Mouse (Mus musculus) myocyte (in vitro differentiated cells): ENCODE measurements at regions not wholly inside any gene's neighbourhood (a gene's known extent, or its start where the extent isn't known, plus 50 kb on each side); places are given as distances from the start of the nearest gene placed in this dataset.
A peak's percentile ranks its signal among the peaks of the same experiment; 100 is the strongest.

Experiments
- H3K27me3 ChIP-seq: one replicate; pipeline ENCODE4 v1.6.1; 2011; ENCODE audit not compliant: control insufficient read depth, insufficient read depth, insufficient read length
- H3K36me3 ChIP-seq: one replicate; pipeline ENCODE4 v1.6.1; 2011; ENCODE audit not compliant: control insufficient read depth, insufficient read depth
- H3K4me2 ChIP-seq: one replicate; pipeline ENCODE4 v1.6.1; 2011; ENCODE audit warnings: low read depth, control low read depth
- H3K4me3 ChIP-seq: one replicate; pipeline ENCODE4 v1.5.1; 2011; ENCODE audit warnings: mild to moderate bottlenecking, control low read depth, moderate library complexity
- H3K79me2 ChIP-seq: one replicate; pipeline ENCODE4 v1.6.1; 2011; ENCODE audit not compliant: control insufficient read depth, insufficient read depth
- H3ac ChIP-seq: one replicate; pipeline ENCODE4 v1.6.1; 2011; ENCODE audit not compliant: control insufficient read depth, insufficient read length
- CEBPB ChIP-seq: IDR thresholded peaks from 2 replicates; pipeline ENCODE4 v1.6.1; 2011; ENCODE audit warnings: mild to moderate bottlenecking, moderate library complexity; ENCODE audit not compliant: poor library complexity, insufficient read depth, severe bottlenecking
- E2F4 ChIP-seq: IDR thresholded peaks from one replicate; pipeline ENCODE4 v1.6.1; 2011; ENCODE audit warnings: mild to moderate bottlenecking, control low read depth, moderate library complexity; ENCODE audit not compliant: insufficient read depth
- MAX ChIP-seq: IDR thresholded peaks from one replicate; pipeline ENCODE4 v1.6.1; 2011; ENCODE audit warnings: low read depth, mild to moderate bottlenecking, control low read depth
- MYOD1 ChIP-seq, 3 experiments: IDR thresholded peaks; one replicate each; pipeline ENCODE4 v1.6.1; 2011; ENCODE audit warnings: control low read depth in 2 of 3, low read depth in 2 of 3, mild to moderate bottlenecking in 2 of 3, moderate library complexity in 1 of 3; ENCODE audit not compliant: insufficient read length in 2 of 3, control insufficient read depth in 1 of 3
- MYOG ChIP-seq, 3 experiments: IDR thresholded peaks; one replicate each; pipeline ENCODE4 v1.6.1; 2011; ENCODE audit warnings: control low read depth in 2 of 3, low read depth in 2 of 3, mild to moderate bottlenecking in 2 of 3; ENCODE audit not compliant: insufficient read length in 2 of 3, control insufficient read depth in 1 of 3, insufficient read depth in 1 of 3
- POLR2A ChIP-seq: IDR thresholded peaks from one replicate; pipeline ENCODE4 v1.6.1; 2011; ENCODE audit warnings: low read depth, mild to moderate bottlenecking, control low read depth, moderate library complexity; ENCODE audit not compliant: insufficient read length
- POLR2AphosphoS2 ChIP-seq: IDR thresholded peaks from one replicate; pipeline ENCODE4 v1.6.1; 2011; ENCODE audit warnings: low read depth, control low read depth; ENCODE audit not compliant: insufficient read length
- REST ChIP-seq: IDR thresholded peaks from one replicate; pipeline ENCODE4 v1.6.1; 2011; ENCODE audit warnings: mild to moderate bottlenecking, control low read depth, moderate library complexity; ENCODE audit not compliant: insufficient read depth, insufficient read length
- SRF ChIP-seq: IDR thresholded peaks from one replicate; pipeline ENCODE4 v1.6.1; 2011; ENCODE audit warnings: low read depth; ENCODE audit not compliant: control insufficient read depth, insufficient read length
- TCF12 ChIP-seq: IDR thresholded peaks from one replicate; pipeline ENCODE4 v1.6.1; 2011; ENCODE audit warnings: mild to moderate bottlenecking, control low read depth; ENCODE audit not compliant: poor library complexity, insufficient read depth, severe bottlenecking
- TCF3 ChIP-seq: IDR thresholded peaks from one replicate; pipeline ENCODE4 v1.6.1; 2011; ENCODE audit warnings: low read depth, control low read depth; ENCODE audit not compliant: insufficient read length
- USF1 ChIP-seq: IDR thresholded peaks from one replicate; pipeline ENCODE4 v1.6.1; 2011; ENCODE audit warnings: low read depth, mild to moderate bottlenecking, control low read depth, moderate library complexity

DNA sequence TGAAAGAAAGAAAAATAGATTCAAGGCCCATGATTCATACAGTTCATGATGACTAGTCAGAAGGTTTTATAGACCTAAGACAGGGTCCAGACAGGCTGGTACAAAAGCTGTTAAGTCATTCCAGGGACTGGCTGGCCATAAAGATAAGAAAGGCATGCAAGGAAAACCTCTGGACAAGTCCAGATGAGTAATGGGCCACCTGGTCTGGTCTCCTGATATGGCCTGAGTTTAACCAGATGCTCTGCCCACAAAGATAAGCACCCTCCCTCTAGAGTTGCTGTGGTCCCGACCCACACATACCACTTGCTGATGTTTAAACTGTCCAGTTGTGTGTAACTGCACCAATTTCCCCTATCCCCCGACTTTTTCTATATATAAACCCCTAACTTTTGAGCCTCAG lies 934.7 kb upstream of the Ndn start:
- Histone ChIP-seq H3K27me3 (no peaks in the 10 kb centered on the region), H3K79me2 (no peaks in the 10 kb centered on the region), H3K4me3 (no peak overlapping the region), H3K36me3 (no peaks in the 10 kb centered on the region), H3K4me2 (no peak overlapping the region), H3ac (no peak overlapping the region)
- no peak for TF ChIP-seq POLR2A
- peak; percentile 49 for TF ChIP-seq TCF12
- TF ChIP-seq MYOD1 (IDR thresholded peaks at IDR 0.05; ENCODE audit: control insufficient read depth in 1 of 3, insufficient read length in 2 of 3, low read depth in 2 of 3) = peak in 2 of 3 experiments; percentile 50 to 55
- TF ChIP-seq TCF3 = no peak

DNA sequence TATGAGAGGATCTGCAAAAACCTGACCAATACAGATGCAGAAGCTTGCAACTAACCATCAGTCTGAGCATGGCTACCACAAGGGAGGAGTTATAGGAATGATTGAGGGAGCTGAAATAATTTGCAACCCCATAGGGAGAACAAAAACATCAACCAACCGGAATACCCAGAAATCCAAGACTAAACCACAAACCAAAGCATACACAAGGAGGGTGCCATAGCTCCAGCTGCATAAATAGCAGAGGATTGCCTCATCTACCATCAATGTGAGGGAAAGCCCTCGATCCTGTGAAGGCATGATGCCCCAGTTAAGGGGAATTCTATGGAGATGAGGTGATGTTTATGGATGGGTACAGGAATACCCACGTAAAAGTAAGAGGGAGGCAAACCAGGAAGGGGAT lies 929.8 kb upstream of the Ndn start:
- Histone ChIP-seq H3K4me3 (no peak overlapping the region), H3K4me2 (peak overlapping the region; percentile 18), H3K79me2 (no peaks in the 10 kb centered on the region), H3ac (no peak overlapping the region), H3K27me3 (no peaks in the 10 kb centered on the region), H3K36me3 (no peaks in the 10 kb centered on the region)
- TF ChIP-seq TCF12 = peak; percentile 65
- peak; percentile 94 for TF ChIP-seq CEBPB
- no peak for TF ChIP-seq POLR2AphosphoS2
- peak; percentile 37 for TF ChIP-seq TCF3
- peak in 2 of 3 experiments; percentile 82 to 89 for TF ChIP-seq MYOD1 (IDR thresholded peaks at IDR 0.05; ENCODE audit: control insufficient read depth in 1 of 3, insufficient read length in 2 of 3, low read depth in 2 of 3)
- no peak for TF ChIP-seq POLR2A

DNA sequence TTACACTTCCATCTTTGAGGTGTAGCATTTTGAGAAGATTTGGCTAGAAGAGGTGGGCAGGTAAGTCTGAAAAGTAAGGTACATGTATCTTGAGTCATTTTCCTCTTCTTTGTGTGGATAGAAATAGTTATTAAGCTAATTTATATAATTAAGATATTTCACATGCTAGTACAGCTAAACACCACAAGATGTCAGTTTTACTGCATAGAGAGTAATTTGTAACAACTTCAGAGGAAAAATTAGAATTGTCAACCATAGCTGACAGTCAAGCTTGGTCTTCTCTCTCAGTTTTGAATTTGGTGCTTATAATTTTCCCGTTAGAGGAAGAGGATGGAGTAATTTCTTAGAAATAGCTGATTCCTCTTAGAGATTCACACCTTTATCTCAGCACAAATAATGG lies 890.6 kb upstream of the Ndn start:
- no peak overlapping the region for H3K4me3 ChIP-seq
- no peaks in the 10 kb centered on the region for H3K36me3 ChIP-seq
- no peaks in the 10 kb centered on the region for H3K27me3 ChIP-seq
- no peak overlapping the region for H3ac ChIP-seq
- H3K79me2 ChIP-seq = no peaks in the 10 kb centered on the region
- H3K4me2 ChIP-seq = no peak overlapping the region
- TF ChIP-seq MYOD1 (IDR thresholded peaks at IDR 0.05; ENCODE audit: control insufficient read depth in 1 of 3, insufficient read length in 2 of 3, low read depth in 2 of 3) (no peak), TCF3 (no peak), CEBPB (no peak), MYOG (IDR thresholded peaks at IDR 0.05; ENCODE audit: control insufficient read depth in 1 of 3, insufficient read depth in 1 of 3, insufficient read length in 2 of 3, low read depth in 2 of 3) (no peak), TCF12 (no peak), MAX (no peak), POLR2A (no peak)

DNA sequence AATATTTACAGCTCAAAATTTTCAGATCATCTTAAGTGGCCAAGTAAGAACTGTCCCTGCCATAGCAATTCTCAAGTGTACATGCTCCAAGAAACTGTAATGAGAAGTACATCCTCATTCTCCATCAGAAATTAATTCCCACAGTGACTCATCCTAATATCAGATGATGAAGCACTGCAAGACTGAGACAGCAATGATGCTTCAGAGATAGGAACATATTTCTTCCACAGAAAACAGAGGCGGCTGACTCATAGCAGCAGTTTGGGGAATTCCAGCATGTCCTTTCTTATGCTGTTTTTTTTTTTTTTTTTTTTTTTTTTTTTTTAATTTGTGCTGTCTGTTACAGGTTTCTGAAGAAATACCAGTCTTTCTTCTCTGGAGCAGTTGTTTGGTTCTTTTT lies 865.3 kb upstream of the Ndn start:
- Histone ChIP-seq H3K79me2 (no peaks in the 10 kb centered on the region), H3K36me3 (no peaks in the 10 kb centered on the region), H3K27me3 (no peaks in the 10 kb centered on the region), H3K4me2 (no peak overlapping the region), H3K4me3 (no peak overlapping the region), H3ac (no peak overlapping the region)
- TF ChIP-seq MYOD1 (IDR thresholded peaks at IDR 0.05; ENCODE audit: control insufficient read depth in 1 of 3, insufficient read length in 2 of 3, low read depth in 2 of 3) = no peak
- 0 out of 2 replicates have a peak, but pooled peaks have one; percentile 15 for TF ChIP-seq CEBPB

DNA sequence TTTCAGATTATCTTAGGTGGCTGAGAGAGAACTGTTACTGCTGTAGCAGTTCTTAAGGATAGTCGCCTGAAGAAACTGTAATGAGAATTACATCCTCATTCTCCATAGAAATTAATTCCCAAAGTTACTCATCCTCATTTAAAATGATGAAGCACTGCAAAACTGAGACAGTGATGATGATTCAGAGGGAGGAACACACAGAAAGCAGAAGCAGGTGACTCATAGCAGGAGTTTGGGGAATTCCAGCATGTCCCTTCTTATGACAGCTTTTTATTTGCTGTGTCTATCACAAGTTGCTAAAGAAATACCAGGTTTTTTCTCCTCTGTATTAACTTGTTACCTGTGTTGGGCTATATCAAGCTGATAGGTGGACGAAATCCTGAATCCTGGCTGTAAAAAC lies 831.6 kb upstream of the Ndn start:
- TF ChIP-seq MAX = no peak
- TF ChIP-seq TCF12 = no peak
- no peak for TF ChIP-seq MYOD1 (IDR thresholded peaks at IDR 0.05; ENCODE audit: control insufficient read depth in 1 of 3, insufficient read length in 2 of 3, low read depth in 2 of 3)
- no peak for TF ChIP-seq MYOG (IDR thresholded peaks at IDR 0.05; ENCODE audit: control insufficient read depth in 1 of 3, insufficient read depth in 1 of 3, insufficient read length in 2 of 3, low read depth in 2 of 3)
- no peak for TF ChIP-seq CEBPB
- TF ChIP-seq REST = no peak
- no peak for TF ChIP-seq USF1
- no peak for TF ChIP-seq POLR2AphosphoS2
- TF ChIP-seq SRF = no peak
- no peak for TF ChIP-seq POLR2A
- no peak for TF ChIP-seq TCF3
- TF ChIP-seq E2F4 = no peak
- no peaks in the 10 kb centered on the region for H3K27me3 ChIP-seq
- H3K4me2 ChIP-seq = peak overlapping the region; percentile 27
- no peaks in the 10 kb centered on the region for H3K79me2 ChIP-seq
- H3K36me3 ChIP-seq = no peaks in the 10 kb centered on the region
- H3ac ChIP-seq = no peak overlapping the region
- no peak overlapping the region for H3K4me3 ChIP-seq
